Mouse (Mus musculus) liver, embryonic 14.5 days (tissue): ENCODE results near the gene Eme2. TPM values are rescaled to one million over a fixed set of nuclear protein-coding genes. Genes with fewer than 3 reads are reported as not detected.

ENCODE experiments used
- ATAC-seq: fragments of 200-750 bp; cut with Nextera tagmentation; 2 replicates; pipeline ENCODE4 v1.8.0; 2017; ENCODE audit warnings: moderate number of reproducible peaks, mild to moderate bottlenecking, moderate library complexity; ENCODE audit not compliant: insufficient read depth
- DNase-seq, 3 experiments: peaks; one replicate each; pipeline ENCODE4 v3.0.0-alpha.2; 2012 to 2013; ENCODE audit warnings: low read depth in 3 of 3, low spot score in 3 of 3
- H3K27ac ChIP-seq: fragments of 300-500 bp; sonication (generic); 2 replicates; pipeline ENCODE4 v1.5.1; 2014; ENCODE audit warnings: moderate library complexity, mild to moderate bottlenecking, control low read depth, inconsistent platforms
- H3K27me3 ChIP-seq: fragments of 300-500 bp; sonication (generic); 2 replicates; pipeline ENCODE4 v1.6.1; 2014; ENCODE audit warnings: mild to moderate bottlenecking, low read length, moderate library complexity; ENCODE audit not compliant: control insufficient read depth, insufficient read depth
- H3K36me3 ChIP-seq: fragments of 300-500 bp; sonication (generic); replicated peaks from 2 replicates; pipeline ENCODE4 v1.6.1; 2014; ENCODE audit warnings: low read depth; ENCODE audit not compliant: control insufficient read depth, insufficient read depth
- H3K4me1 ChIP-seq, 2 experiments: fragments of 200-500 bp in 1 of 2; fragments of 300-500 bp in 1 of 2; sonication (generic) in 1 of 2; replicated peaks; 2 replicates each; pipeline ENCODE4 v1.6.1; 2012 to 2014; ENCODE audit warnings: antibody characterized with exemption in 1 of 2, inconsistent platforms in 1 of 2, low read length in 1 of 2; ENCODE audit not compliant: control insufficient read depth in 2 of 2, insufficient read depth in 2 of 2
- H3K4me2 ChIP-seq: fragments of 300-500 bp; sonication (generic); 2 replicates; pipeline ENCODE4 v1.6.1; 2014; ENCODE audit warnings: low read depth, mild to moderate bottlenecking, control low read depth, moderate library complexity
- H3K4me3 ChIP-seq, 2 experiments: fragments of 200-500 bp in 1 of 2; fragments of 300-500 bp in 1 of 2; sonication (generic) in 1 of 2; 2 replicates each; pipeline ENCODE4 v1.5.1; 2012 to 2014; ENCODE audit warnings: low read depth in 2 of 2, low read length in 2 of 2, mild to moderate bottlenecking in 2 of 2, control low read depth in 1 of 2, inconsistent platforms in 1 of 2, moderate library complexity in 1 of 2; ENCODE audit not compliant: insufficient read depth in 1 of 2
- H3K9ac ChIP-seq: fragments of 300-500 bp; sonication (generic); replicated peaks from 2 replicates; pipeline ENCODE4 v1.6.1; 2014; ENCODE audit warnings: mild to moderate bottlenecking, control low read depth, moderate library complexity
- H3K9me3 ChIP-seq: fragments of 300-500 bp; sonication (generic); 2 replicates; pipeline ENCODE4 v1.6.1; 2016; ENCODE audit warnings: low read length, mixed read lengths; ENCODE audit not compliant: control insufficient read depth
- CTCF ChIP-seq: IDR thresholded peaks from 2 replicates; pipeline ENCODE4 v1.5.1; 2016; ENCODE audit warnings: antibody characterized with exemption, low read depth, control low read depth
- EP300 ChIP-seq: IDR thresholded peaks from 2 replicates; pipeline ENCODE4 v1.6.1; 2016; ENCODE audit warnings: antibody characterized with exemption, low read depth
- WGBS: fragments of 180-500 bp; shearing (Covaris S2); extraction: QIAGEN DNeasy Blood & Tissue Kit; methylation state at CpG from one replicate; pipeline ENCODE4 v1.1.7; 2014; ENCODE audit not compliant: insufficient replicate concordance; 5-methylcytosine and 5-hydroxymethylcytosine counted together
- polyA plus RNA-seq, 2 experiments: library from polyadenylated mRNA; depleted of rRNA in 1 of 2; stranded (reverse) in 1 of 2; unstranded in 1 of 2; fragments of >200 nt; fragmentation: Nextera tagmentation in 1 of 2; extraction: Ambion mirVana in 1 of 2; gene quantifications; 2 replicates each; pipeline versions ENCODE4 v1.2.1 to v1.2.3; 2012 to 2014

The Eme2 gene
- polyA plus RNA-seq, 2 experiments = 7.4 to 9.4 TPM

GRCm38 (mm10) chr17:24902671-24903474 lies 8.0 kb upstream of the Eme2 start:
- H3K4me3 ChIP-seq = peak overlapping the region; percentile 28 to 43
- H3K9ac ChIP-seq = peak overlapping the region; percentile 67
- H3K27ac ChIP-seq = peak overlapping the region; percentile 99
- no peaks in the 10 kb centered on the region for H3K27me3 ChIP-seq
- WGBS = 25% methylated on average over 9 of the region's 9 CpGs
- peak; percentile 90 to 93 (median 92) for DNase-seq
- H3K4me2 ChIP-seq = peak overlapping the region; percentile 81
- no peaks in the 10 kb centered on the region for H3K9me3 ChIP-seq
- peaks cover 26 to 28% of the 10 kb centered on the region in 2 experiments for H3K4me1 ChIP-seq
- TF ChIP-seq CTCF = peak; percentile 84
- TF ChIP-seq EP300 = peak; percentile 100
- ATAC-seq = peak; percentile 99
- H3K36me3 ChIP-seq = peaks cover 86% of the 10 kb centered on the region

- TF ChIP-seq CTCF (no peak), EP300 (no peak)
- 0 out of 4 replicates have a peak overlapping the region, but pooled peaks of 1 of the 2 experiments have one; percentile 11 for H3K4me3 ChIP-seq
- H3K9me3 ChIP-seq = no peaks in the 10 kb centered on the region
- H3K4me1 ChIP-seq = peaks cover 28 to 33% of the 10 kb centered on the region in 2 experiments
- H3K27ac ChIP-seq = peak overlapping the region; percentile 99
- WGBS = 84% methylated on average over 5 of the region's 5 CpGs
- H3K36me3 ChIP-seq = peaks cover 84% of the 10 kb centered on the region
- no peak; the same call in 1 of the 2 replicates for ATAC-seq
- H3K9ac ChIP-seq = peak overlapping the region; percentile 33
- DNase-seq = no peak
- H3K27me3 ChIP-seq = no peaks in the 10 kb centered on the region
- H3K4me2 ChIP-seq = peak overlapping the region; percentile 81
Observed at GRCm38 (mm10) chr17:24902124-24902523, 7.2 kb upstream of the Eme2 start.

GRCm38 (mm10) chr17:24900014-24900413 lies 5.1 kb upstream of the Eme2 start:
- WGBS = 91% methylated on average over 6 of the region's 6 CpGs
- no peak overlapping the region for H3K4me3 ChIP-seq

GRCm38 (mm10) chr17:24899153-24899552 lies 4.3 kb upstream of the Eme2 start:
- peaks cover 58% of the 10 kb centered on the region for H3K36me3 ChIP-seq
- no peak overlapping the region for H3K27ac ChIP-seq
- no peak overlapping the region for H3K4me2 ChIP-seq
- H3K9ac ChIP-seq = no peak overlapping the region
- ATAC-seq (no peak), DNase-seq (no peak)
- TF ChIP-seq EP300 (no peak), CTCF (no peak)
- H3K4me3 ChIP-seq = no peak overlapping the region
- WGBS = 81% methylated on average over 5 of the region's 5 CpGs
- no peaks in the 10 kb centered on the region for H3K27me3 ChIP-seq
- H3K9me3 ChIP-seq = no peaks in the 10 kb centered on the region
- peaks cover 36 to 39% of the 10 kb centered on the region in 2 experiments for H3K4me1 ChIP-seq

More at GRCm38 (mm10) chr17:24900014-24900413, 5.1 kb upstream of the Eme2 start:
- H3K27ac ChIP-seq = no peak overlapping the region
- no peak overlapping the region for H3K4me2 ChIP-seq
- peaks cover 67% of the 10 kb centered on the region for H3K36me3 ChIP-seq
- no peak overlapping the region for H3K9ac ChIP-seq
- H3K27me3 ChIP-seq = no peaks in the 10 kb centered on the region
- TF ChIP-seq EP300 (no peak), CTCF (no peak)
- DNase-seq = no peak
- peaks cover 37 to 41% of the 10 kb centered on the region in 2 experiments for H3K4me1 ChIP-seq
- no peaks in the 10 kb centered on the region for H3K9me3 ChIP-seq
- ATAC-seq = no peak
